Mouse (Mus musculus) midbrain, embryonic 16.5 days (tissue): Measurements from ENCODE around the gene Amy2a5. TPM values are rescaled to one million over a fixed set of nuclear protein-coding genes. Genes with fewer than 3 reads are reported as not detected.
"Not testable (repeated sequence)": the region's sequence is repeated elsewhere in the genome, so short reads cannot be mapped to it uniquely, and the experiment has no call there.

Source experiments
- ATAC-seq: fragments of 200-750 bp; cut with Nextera tagmentation; 2 replicates; pipeline ENCODE4 v1.8.0; 2017; ENCODE audit warnings: moderate TSS enrichment
- H3K27ac ChIP-seq: fragments of 300-500 bp; sonication (generic); 2 replicates; pipeline ENCODE4 v1.5.1; 2014; ENCODE audit warnings: mild to moderate bottlenecking, low read length, mixed read lengths
- H3K27me3 ChIP-seq: fragments of 300-500 bp; sonication (generic); 2 replicates; pipeline ENCODE4 v1.6.1; 2014; ENCODE audit warnings: low read depth, low read length, mixed read lengths; ENCODE audit not compliant: control insufficient read depth, insufficient read depth
- H3K36me3 ChIP-seq: fragments of 300-500 bp; sonication (generic); 2 replicates; pipeline ENCODE4 v1.6.1; 2014; ENCODE audit warnings: mild to moderate bottlenecking, low read length, moderate library complexity, mixed read lengths; ENCODE audit not compliant: control insufficient read depth, insufficient read depth
- H3K4me1 ChIP-seq: fragments of 300-500 bp; sonication (generic); 2 replicates; pipeline ENCODE4 v1.6.1; 2014; ENCODE audit warnings: mild to moderate bottlenecking, low read length, mixed read lengths; ENCODE audit not compliant: control insufficient read depth, insufficient read depth
- H3K4me2 ChIP-seq: fragments of 300-500 bp; sonication (generic); 2 replicates; pipeline ENCODE4 v1.6.1; 2014; ENCODE audit warnings: mild to moderate bottlenecking, low read length, mixed read lengths
- H3K4me3 ChIP-seq: fragments of 300-500 bp; sonication (generic); 2 replicates; pipeline ENCODE4 v1.5.1; 2014; ENCODE audit warnings: low read depth, mild to moderate bottlenecking, low read length, moderate library complexity, mixed read lengths
- H3K9ac ChIP-seq: fragments of 300-500 bp; sonication (generic); 2 replicates; pipeline ENCODE4 v1.6.1; 2014; ENCODE audit warnings: low read depth, low read length, mixed read lengths
- H3K9me3 ChIP-seq: fragments of 300-500 bp; sonication (generic); replicated peaks from 2 replicates; pipeline ENCODE4 v1.6.1; 2014; ENCODE audit warnings: mild to moderate bottlenecking, low read length, mixed read lengths; ENCODE audit not compliant: control insufficient read depth, poor library complexity, severe bottlenecking
- WGBS: fragments of 180-500 bp; shearing (Covaris S2); extraction: QIAGEN DNeasy Blood & Tissue Kit; methylation state at CpG from one replicate; pipeline ENCODE4 v1.1.7; 2014; 5-methylcytosine and 5-hydroxymethylcytosine counted together
- polyA plus RNA-seq: library from polyadenylated mRNA; unstranded; fragments of >200 nt; fragmentation: Nextera tagmentation; extraction: Ambion mirVana; gene quantifications from 2 replicates; pipeline ENCODE4 v1.2.1, GENCODE M21; 2015

The Amy2a5 gene
- polyA plus RNA-seq, result 0.16 TPM in 1 of 2 replicates, not detected in the other

DNA sequence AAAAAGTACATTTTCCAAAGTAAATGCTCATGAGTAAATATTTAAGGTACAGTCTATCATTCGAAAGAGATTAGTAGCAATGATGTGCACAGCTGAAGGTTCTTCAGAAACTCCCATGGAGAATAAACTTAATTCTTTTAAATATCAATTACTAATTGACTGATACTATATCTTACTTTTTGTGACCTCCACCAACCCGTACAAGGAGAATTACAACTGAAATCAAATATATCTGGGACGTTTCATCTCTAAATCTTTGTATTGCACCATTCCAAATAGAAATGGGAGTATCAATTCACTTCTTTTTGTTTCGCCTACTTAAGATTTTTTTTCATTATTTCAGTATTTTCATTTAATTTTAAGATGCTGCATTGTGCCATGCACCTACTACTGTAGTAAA, at the start of gene Amy2a5:
Gene Amy2a5 (minus strand): TSS at position 101 of the 400 bp plus-strand sequence.
- not testable (repeated sequence) for H3K36me3 ChIP-seq, H3K9me3 ChIP-seq, H3K27me3 ChIP-seq, H3K4me2 ChIP-seq, H3K27ac ChIP-seq, H3K4me1 ChIP-seq, H3K4me3 ChIP-seq, H3K9ac ChIP-seq, ATAC-seq
- WGBS, result no CpG with 5 or more reads among the region's 4 CpGs

DNA sequence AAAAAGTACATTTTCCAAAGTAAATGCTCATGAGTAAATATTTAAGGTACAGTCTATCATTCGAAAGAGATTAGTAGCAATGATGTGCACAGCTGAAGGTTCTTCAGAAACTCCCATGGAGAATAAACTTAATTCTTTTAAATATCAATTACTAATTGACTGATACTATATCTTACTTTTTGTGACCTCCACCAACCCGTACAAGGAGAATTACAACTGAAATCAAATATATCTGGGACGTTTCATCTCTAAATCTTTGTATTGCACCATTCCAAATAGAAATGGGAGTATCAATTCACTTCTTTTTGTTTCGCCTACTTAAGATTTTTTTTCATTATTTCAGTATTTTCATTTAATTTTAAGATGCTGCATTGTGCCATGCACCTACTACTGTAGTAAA, 32.7 kb upstream of the Amy2a5 start, which contains the start of gene Amy2a4:
Gene Amy2a4 (minus strand): TSS at position 101 of the 400 bp plus-strand sequence.
- not testable (repeated sequence) for H3K4me2 ChIP-seq, ATAC-seq, H3K27ac ChIP-seq, H3K4me3 ChIP-seq, H3K9me3 ChIP-seq, H3K27me3 ChIP-seq, H3K36me3 ChIP-seq, H3K4me1 ChIP-seq, H3K9ac ChIP-seq
- WGBS, result no CpG with 5 or more reads among the region's 4 CpGs

DNA sequence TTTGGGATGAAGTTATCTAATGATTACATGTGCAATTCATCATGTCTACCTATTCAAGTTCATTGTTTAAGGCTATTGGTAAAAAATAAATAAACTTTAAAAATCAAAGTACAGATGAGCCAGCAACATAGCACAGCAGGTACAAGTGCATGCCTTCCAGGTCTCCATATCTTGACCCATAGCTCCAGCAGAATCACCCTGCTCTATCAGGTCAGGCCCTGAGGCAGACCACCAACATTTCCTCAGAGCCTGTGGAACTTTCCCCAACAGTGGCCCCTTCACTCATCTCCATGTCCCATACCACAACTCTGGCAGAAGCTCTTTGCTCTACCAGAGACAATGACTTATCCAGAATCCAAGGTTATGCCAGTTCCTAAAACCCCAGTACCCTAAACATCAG, 21.6 kb upstream of the Amy2a5 start:
- not testable (repeated sequence) for H3K36me3 ChIP-seq, ATAC-seq, H3K27ac ChIP-seq, H3K9me3 ChIP-seq, H3K9ac ChIP-seq, H3K27me3 ChIP-seq, H3K4me1 ChIP-seq, H3K4me3 ChIP-seq, H3K4me2 ChIP-seq

DNA sequence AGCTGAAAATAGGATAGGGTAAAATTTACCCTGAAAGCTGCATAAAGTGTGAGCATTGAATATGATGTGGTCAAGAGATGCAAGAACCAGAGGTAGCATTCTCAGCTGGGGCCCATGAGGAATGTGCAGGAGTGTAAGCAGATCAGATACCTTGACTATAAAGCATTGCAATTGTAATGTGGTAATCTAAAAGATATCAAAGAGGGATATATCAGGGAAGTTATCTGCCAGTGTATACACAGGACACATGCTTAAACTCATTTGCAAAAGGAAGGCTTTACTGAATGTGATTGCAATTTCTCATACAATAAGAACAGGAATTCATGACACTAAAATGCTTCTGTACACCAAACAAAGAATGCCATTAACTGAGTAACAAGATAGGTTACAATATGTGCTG, 20.9 kb upstream of the Amy2a5 start:
- H3K9ac ChIP-seq, H3K9me3 ChIP-seq, H3K4me1 ChIP-seq, H3K4me3 ChIP-seq, ATAC-seq, H3K27ac ChIP-seq, H3K27me3 ChIP-seq, H3K4me2 ChIP-seq, H3K36me3 ChIP-seq: not testable (repeated sequence)

DNA sequence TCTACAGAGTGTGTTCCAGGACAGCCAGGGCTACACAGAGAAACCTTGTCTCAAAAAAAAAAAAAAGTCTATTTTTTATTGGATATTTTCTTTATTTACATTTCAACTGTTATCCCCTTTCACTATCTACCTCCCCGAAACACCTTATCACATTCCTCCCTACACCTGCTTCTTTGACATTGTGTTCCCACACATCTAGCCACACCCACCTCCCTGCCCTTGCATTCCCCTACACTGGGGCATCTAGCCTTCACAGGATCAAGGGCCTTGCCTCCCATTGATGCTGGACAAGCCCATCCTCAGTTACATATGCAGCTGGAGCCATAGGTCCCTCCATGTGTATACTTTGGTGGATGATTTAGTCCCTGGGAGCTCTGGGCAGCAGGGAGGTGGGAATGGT, 31.5 kb downstream of the Amy2a5 start:
- Histone ChIP-seq H3K9me3 (no peaks in the 10 kb centered on the region), H3K9ac (no peak overlapping the region), H3K4me1 (no peaks in the 10 kb centered on the region), H3K4me3 (no peak overlapping the region), H3K4me2 (no peak overlapping the region), H3K27me3 (no peaks in the 10 kb centered on the region), H3K27ac (no peak overlapping the region), H3K36me3 (no peaks in the 10 kb centered on the region)
- WGBS, result 100% methylated on average over 1 of the region's 1 CpGs
- ATAC-seq, result no peak

Other genes starting within 250 kb of the Amy2a5 start
- gene Amy2a4, start 32.6 kb upstream of the Amy2a5 start, polyA plus RNA-seq, result not detected in 2 replicates
- gene Amy2a3, start 65.2 kb upstream of the Amy2a5 start, polyA plus RNA-seq, result not detected in 2 replicates
- not detected in 2 replicates for gene Amy2a2, start 97.8 kb upstream of the Amy2a5 start, polyA plus RNA-seq